Mouse (Mus musculus) liver, adult (tissue): ENCODE data around the gene Vrk3.

Experiments
- GATA4 ChIP-seq: IDR thresholded peaks from 2 replicates; pipeline ENCODE4 v1.6.1; 2014; ENCODE audit warnings: mild to moderate bottlenecking, low read length; ENCODE audit not compliant: insufficient replicate concordance

Gene Vrk3

GRCm38 (mm10) chr7:44810365-44810764, 62.2 kb downstream of the Vrk3 start:
- no peak for TF ChIP-seq GATA4

DNA sequence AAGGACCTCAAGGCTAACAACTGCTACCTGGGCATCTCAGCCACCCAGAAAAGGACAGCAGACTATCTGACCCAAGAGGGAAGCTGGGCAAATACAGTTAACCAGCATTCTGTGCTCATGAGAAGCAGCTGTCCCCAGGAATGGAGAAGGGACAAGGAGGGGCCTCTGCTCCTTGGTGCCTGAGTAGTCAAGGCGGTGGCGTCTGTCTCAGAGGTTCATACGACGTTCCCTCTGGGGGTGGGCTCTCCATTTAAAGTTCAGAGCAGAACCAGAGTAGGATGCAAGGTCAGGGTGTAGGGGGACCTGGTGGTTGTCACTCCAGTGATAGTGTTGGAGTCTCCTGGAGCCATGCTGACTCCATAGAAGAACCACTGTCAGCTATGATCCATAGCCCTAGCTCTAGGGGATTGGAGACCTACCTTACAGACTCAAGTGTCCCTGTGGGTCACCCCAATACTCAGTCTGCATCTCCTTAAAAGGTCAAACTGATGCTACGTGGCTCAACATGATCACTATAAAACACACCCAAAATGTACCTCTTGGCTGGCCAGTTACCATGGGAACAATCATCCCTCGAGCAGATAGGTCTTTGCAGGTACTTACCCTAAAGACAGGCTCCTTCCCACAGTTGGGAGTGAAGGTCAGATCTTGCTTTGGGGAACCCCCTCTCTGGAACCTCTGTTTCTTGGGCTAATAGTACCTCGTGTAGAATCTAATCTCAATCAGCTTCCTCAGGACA, 62.8 kb downstream of the Vrk3 start:
- TF ChIP-seq GATA4, result no peak

DNA sequence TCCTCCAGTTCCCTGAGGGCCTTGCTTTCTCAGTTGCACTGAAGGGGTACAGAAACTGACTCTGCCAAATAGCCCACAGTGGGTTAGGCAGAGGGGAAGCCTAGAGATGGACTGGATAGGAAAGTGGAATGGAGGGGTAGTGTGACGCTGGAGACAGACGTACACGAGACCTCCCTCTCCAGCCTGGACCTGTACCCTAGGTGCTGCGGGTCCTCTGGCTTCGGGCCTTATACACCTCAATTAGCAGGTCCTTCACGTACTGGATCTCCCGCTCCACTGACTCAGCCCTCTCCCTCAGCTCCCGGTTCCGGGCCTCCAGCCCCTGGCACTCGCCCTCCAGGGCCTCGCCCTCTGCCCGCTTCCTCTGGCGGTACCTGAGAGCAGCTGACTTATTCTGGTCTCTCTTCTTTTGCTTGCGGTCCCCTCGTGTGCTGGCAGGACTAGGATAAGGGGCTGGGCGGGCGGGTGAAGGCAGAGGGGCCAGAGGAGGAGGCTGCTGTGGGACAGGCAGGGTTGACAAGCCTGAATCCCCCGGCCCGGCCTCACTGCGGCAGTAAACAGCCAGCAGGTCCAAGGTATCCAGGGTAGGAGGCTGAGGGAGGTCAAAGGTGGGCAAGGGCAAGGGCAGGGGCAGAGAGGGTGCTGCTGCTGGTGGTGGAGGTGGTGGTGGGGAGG, 64.6 kb downstream of the Vrk3 start:
- TF ChIP-seq GATA4, result no peak

GRCm38 (mm10) chr7:44813985-44814384, 65.8 kb downstream of the Vrk3 start:
- no peak for TF ChIP-seq GATA4

DNA sequence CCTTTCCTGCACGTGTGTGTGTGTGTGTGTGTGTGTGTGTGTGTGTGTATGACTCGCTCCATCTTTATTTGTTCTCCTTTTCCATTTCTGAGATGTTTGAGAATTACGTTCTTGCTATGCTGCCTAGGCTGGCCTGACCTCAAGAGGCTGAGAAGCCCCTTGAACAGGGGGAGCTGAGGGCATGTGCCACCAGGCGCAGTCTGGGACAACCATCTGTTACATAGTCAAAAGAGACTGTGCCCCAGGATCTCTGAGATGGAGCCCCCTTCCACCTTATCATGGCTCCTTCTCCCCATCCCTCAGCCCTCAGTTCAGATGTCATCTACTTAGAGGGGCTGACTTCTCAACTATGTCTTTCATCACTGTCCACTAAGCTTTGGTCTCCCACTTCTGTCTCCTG, 66.2 kb downstream of the Vrk3 start:
- no peak for TF ChIP-seq GATA4

DNA sequence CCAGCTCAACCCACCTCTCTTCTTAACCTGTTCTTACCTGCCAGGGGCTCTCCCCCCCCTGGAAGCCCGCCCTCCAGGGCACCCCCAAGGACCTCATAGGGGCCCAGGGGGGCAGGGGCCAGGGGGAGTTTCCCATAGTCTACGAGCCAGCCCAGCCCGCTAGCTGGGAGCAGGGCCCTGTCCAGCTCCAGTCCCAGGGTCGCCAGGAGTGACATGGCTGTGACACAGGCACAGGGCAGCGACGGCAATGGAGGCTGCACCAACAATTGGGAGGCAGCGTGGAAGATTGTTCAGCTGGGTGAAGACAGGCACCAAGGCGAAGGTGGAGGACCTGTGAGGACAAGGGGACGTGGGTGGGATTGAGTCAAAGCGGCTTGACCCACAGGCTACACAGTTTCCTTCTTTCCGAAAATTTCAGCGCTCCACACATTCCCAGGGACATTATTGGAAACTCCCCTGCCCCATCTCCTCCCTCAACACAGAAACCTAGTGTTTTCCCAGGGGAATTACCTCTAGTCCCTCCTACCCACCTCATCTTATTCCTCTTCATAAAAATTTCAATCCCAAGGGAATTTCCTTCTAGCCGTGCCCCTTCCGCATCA, 66.8 kb downstream of the Vrk3 start:
- no peak for TF ChIP-seq GATA4

DNA sequence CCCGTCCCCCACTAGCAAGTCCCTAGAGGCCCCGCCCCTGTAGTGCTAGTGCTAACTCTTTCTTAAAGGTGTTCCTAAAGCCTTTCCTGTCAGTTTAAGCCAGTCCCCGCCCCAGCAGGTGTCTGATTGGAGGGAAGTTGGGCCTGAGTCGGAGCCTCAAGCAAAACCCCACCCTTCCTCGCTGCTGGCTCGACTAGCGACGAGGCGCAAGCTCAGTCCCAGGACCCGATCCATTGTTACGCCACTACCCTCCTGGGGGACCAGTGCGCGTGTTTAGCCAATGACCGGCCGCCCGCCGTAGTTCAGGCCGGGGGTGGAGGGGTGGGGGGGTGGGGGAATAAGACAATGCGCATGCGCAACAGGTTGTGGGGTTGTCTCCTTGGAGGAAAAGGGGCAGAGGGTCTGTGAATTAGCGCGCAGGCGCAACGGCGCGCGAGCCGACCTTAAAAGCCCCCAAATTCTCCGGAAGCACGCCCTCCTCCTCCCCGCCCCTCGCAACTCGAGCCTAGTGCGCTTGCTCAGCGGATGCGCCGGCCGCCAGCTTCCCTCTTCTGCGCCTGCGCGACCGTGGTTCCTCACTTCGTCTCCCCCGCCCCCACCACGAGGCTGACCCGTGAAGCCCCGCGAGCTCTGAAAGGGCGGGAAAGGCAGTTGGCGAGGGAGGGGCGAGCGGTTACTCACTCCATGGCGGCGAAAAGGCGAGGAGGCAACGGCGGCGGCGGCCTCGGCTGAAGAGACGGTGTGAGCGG, 67.7 kb downstream of the Vrk3 start, which contains the start of the genes Nup62 and Il4i1:
TSS of gene Nup62 (plus strand) at position 368 of the 749 bp plus-strand sequence.
TSS of gene Il4i1 (plus strand) at position 667 of the 749 bp plus-strand sequence.
- no peak for TF ChIP-seq GATA4

DNA sequence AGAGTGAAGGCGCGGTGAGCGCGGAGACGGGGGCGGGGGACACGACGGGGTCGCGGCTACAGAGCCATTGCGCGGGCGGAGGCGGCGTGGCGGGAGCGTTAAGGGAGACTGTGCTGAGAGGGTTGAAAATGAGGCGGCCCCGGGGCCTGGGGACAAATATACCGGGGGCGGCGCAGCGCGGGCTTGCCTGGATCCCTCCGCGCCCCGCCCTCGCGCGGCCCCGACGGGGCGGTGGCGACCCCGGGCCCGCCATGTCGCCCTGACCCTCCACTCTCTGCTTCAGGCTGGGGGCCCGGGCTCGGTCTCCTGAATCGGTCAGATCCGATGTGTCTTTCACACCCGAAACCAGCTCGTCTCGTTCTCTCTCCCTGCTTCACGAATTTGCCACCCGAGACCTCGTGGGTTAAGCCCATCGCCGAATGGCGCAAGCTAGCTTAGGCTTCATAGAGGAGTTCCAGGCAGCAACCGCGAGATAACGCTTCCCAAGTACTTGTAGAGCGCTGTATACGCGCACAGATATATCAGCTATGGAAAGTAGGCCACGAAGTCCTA, 68.3 kb downstream of the Vrk3 start, which contains the start of gene Atf5:
TSS of gene Atf5 (minus strand) at position 189 of the 552 bp plus-strand sequence.
- no peak for TF ChIP-seq GATA4

DNA sequence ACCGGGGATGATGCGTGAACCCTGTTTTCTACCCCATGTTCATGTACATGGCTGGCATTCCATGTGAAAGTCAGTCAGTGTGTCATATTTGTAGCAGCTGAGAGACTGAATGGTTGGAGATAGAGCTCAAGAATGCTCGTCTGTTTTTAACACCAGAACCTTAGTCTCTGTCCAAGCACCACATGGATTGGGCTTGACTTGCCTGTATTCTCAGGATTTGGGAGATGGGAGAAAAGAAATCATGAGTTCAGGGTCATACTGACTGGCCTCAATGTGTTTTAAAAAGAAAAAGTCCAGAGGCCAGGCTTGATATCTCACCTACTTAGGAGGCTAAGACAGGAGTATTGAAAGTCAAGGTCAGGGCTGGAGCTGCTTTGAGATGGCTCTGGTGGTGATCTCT, 69.2 kb downstream of the Vrk3 start:
- TF ChIP-seq GATA4, result no peak

- TF ChIP-seq GATA4, result no peak
Measured at GRCm38 (mm10) chr7:44818164-44818563, 70.0 kb downstream of the Vrk3 start.

- no peak for TF ChIP-seq GATA4
Measured at GRCm38 (mm10) chr7:44818751-44819235, 70.6 kb downstream of the Vrk3 start.

- TF ChIP-seq GATA4, result no peak
Measured at GRCm38 (mm10) chr7:44819391-44819790, 71.2 kb downstream of the Vrk3 start.

DNA sequence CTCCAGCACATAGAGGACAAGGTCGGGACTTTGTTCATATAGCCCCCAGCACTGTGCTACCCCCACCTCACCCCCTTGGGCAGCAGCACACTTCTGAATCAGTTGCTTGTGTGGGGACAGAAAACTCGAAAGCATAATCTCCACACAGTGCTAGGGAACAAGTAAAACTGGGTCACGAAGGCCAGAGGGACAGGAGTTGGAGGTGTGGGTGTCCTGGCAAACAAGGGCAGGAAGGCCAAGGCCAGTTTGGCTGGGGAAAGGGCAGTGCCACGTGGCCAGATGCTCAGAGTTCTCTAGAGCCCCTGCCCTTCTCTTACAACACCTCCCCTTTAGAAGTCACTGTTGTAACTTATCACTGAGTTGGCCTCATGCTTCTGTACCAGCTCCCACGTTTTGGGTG, 71.7 kb downstream of the Vrk3 start:
- TF ChIP-seq GATA4, result peak; percentile 27; the same call in 1 of the 2 replicates

GRCm38 (mm10) chr7:44820525-44820924, 72.3 kb downstream of the Vrk3 start:
- TF ChIP-seq GATA4, result no peak
